Mouse (Mus musculus) cerebellum, adult 11-12 months (tissue): ENCODE measurements at regions not wholly inside any gene's neighbourhood (a gene's known extent, or its start where the extent isn't known, plus 50 kb on each side); places are given as distances from the start of the nearest gene placed in this dataset.
"Not testable (repeated sequence)": the region's sequence is repeated elsewhere in the genome, so short reads cannot be mapped to it uniquely, and the experiment has no call there.

Experiments used
- DNase-seq: peaks from one replicate; pipeline ENCODE4 v3.0.0; 2022

GRCm38 (mm10) chr7:118320307-118320706, 76.8 kb upstream of the Smg1 start:
- no peak for DNase-seq

- DNase-seq: no peak
These were observed 75.1 kb upstream of the Smg1 start for GRCm38 (mm10) chr7:118318432-118319135.

GRCm38 (mm10) chr7:118314886-118315285, 71.4 kb upstream of the Smg1 start:
- DNase-seq: not testable (repeated sequence)

- DNase-seq: peak; percentile 63
These were observed 70.8 kb upstream of the Smg1 start for GRCm38 (mm10) chr7:118314228-118314658.

GRCm38 (mm10) chr7:118313818-118314217, 70.3 kb upstream of the Smg1 start:
- DNase-seq: no peak

GRCm38 (mm10) chr7:118309733-118310132, 66.3 kb upstream of the Smg1 start:
- DNase-seq: no peak

- no peak for DNase-seq
These were observed 65.4 kb upstream of the Smg1 start for GRCm38 (mm10) chr7:118308882-118309281.

- DNase-seq: peak; percentile 63
These were observed 61.3 kb upstream of the Smg1 start for GRCm38 (mm10) chr7:118304812-118305211.

- DNase-seq: no peak
These were observed 60.9 kb upstream of the Smg1 start for GRCm38 (mm10) chr7:118304338-118304737.

- DNase-seq: no peak
These were observed 60.5 kb upstream of the Smg1 start for GRCm38 (mm10) chr7:118303921-118304320.

- DNase-seq: no peak
These were observed 57.3 kb upstream of the Smg1 start for GRCm38 (mm10) chr7:118300678-118301342.

- DNase-seq: peak; percentile 85
These were observed 54.1 kb upstream of the Smg1 start for GRCm38 (mm10) chr7:118297613-118298012.

GRCm38 (mm10) chr7:118296856-118297518, 53.5 kb upstream of the Smg1 start:
- peak; percentile 70 for DNase-seq

- DNase-seq: no peak
These were observed 52.4 kb upstream of the Smg1 start for GRCm38 (mm10) chr7:118295855-118296254.

GRCm38 (mm10) chr7:118295275-118295674, 51.8 kb upstream of the Smg1 start:
- DNase-seq: no peak

GRCm38 (mm10) chr7:118294637-118295036, 51.2 kb upstream of the Smg1 start:
- DNase-seq: peak; percentile 8
